Mouse (Mus musculus) liver, adult 2 months (tissue): ENCODE results near the gene Lrch1.

Experiments used
- CTCF ChIP-seq: fragments of 200-500 bp; IDR thresholded peaks from 2 replicates; pipeline ENCODE4 v1.5.1; 2011; ENCODE audit warnings: low read depth, low read length, control low read depth
- POLR2A ChIP-seq: fragments of 200-500 bp; IDR thresholded peaks from 2 replicates; pipeline ENCODE4 v1.6.1; 2011; ENCODE audit warnings: low read length, control low read depth; ENCODE audit not compliant: insufficient read depth; ENCODE audit errors: extremely low read depth

DNA sequence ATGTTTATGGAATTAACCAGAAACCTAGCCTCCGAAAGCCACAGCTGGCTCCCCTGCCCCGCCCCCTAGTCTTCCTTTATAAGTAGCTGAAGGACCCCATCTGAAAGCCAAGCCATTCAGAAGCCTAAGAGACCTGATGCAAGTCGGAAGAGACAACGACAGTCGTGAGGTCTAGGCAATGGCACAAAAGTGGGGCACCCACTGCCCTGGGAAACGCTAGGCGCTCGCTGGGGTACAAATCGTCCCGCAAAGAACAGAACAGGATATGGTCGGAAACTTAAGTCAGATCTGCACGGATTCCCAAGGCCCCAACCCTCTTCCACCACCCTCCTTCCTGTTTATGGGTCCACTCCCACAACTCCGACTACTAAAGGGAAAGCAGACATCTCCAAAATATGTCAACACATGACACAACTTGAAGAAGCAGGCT lies 1.3 kb downstream of the Lrch1 start:
- TF ChIP-seq CTCF = no peak
- no peak for TF ChIP-seq POLR2A
